Mouse (Mus musculus): ENCODE data around the gene Mycs. TPM values are rescaled to one million over a fixed set of nuclear protein-coding genes. Genes with fewer than 3 reads are reported as not detected.

Mycs gene
- total RNA-seq (2015) = not detected in 2 replicates
- total RNA-seq (2017) = not detected in 2 replicates

DNA sequence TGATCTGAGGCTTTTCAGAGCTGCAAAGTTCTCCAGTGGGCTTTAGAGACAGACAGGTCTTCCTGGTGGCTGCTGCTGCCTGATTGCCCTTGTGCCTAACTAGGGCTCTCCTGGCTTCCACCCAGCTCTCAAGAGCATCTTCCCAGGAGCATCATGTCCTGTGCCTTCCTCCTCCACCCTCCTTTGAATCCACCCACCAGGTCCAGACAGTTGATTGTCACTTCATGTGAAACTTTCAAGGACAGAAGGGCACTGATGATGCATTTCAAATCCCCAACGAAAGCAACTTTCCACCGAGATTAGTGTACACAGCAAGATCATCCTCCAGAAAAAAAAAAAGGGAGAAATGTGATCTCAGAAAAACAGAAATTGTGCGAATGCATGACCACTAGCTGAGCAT, at the start of gene Mycs:
Gene Mycs, minus strand, starts transcription at position 101 of the 400 bp plus-strand sequence.
- ATAC-seq (replicated peaks; ENCODE audit: poor library complexity) = no peak

DNA sequence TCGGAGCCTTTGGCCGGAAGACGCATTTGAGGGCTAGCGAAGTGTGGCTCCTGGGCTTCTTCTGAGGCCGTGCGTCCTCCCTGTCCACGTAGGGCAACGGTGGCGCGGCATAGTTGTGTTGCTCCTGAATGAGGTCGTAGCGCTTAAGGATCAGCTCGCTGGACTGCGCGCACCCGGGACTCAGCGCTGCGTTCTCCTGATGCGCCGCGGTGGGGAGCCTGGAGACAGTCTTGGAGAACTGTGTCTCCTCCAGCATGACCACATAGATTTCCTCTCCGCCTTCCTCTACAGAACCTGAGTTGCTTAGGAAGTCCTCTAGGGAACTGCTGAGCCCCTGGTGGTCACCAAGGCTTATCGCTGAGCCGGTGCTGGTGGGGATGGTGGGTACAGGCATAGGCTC, 1.0 kb downstream of the Mycs start:
- ATAC-seq (replicated peaks; ENCODE audit: poor library complexity) = no peak

Other genes with a start within 250 kb of the Mycs start
- gene Btbd35f7, start 199.8 kb upstream of the Mycs start, total RNA-seq (2015) = not detected in 2 replicates
- not detected in 2 replicates for gene Btbd35f7, start 199.8 kb upstream of the Mycs start, total RNA-seq (2017)

All from megakaryocyte progenitor cell, adult 5-6 weeks (primary cell).